Mouse (Mus musculus) adrenal gland, adult 10 weeks (tissue): ENCODE results near the gene Sema5b. TPM values are rescaled to one million over a fixed set of nuclear protein-coding genes. Genes with fewer than 3 reads are reported as not detected.

Experiments
- polyA plus RNA-seq: library from polyadenylated mRNA; stranded (reverse); fragments of 350-450 nt; fragmentation: Illumina TruSeq; extraction: RNeasy Lipid Tissue Mini Kit (QIAGEN cat#74804); gene quantifications from one replicate; pipeline ENCODE4 v1.2.3, GENCODE M21; 2014; ENCODE audit warnings: low read depth, low replicate concordance

Sema5b gene
- polyA plus RNA-seq: 2.5 TPM

DNA sequence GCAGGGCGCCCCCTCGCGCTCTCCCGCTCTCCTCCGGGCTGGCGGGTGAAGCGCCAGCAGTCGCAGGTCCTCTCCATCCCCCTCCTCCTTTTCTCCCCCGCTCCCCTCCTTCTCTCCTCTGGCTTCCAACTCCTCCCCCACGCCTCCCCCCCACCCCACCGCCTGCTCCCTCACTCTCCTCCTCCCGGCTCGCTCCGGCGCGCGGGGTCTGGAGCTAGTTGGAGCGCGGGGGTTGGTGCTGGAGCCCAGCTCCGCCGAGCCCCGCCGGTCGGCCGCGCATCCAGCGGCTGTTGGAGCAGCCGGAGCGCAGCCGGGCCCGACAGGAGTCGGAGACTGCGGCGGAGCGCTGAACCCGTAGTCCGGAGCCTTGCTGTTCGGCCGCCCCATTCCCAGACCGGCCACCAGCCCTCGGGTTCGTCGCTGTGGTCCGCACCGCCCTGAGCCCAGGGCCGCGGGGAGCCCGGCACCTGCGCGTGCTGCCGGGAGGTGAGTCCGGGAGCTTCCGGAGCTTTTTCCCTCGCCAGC, at the start of gene Sema5b:
Gene Sema5b, plus strand, starts transcription at position 29 of the 525 bp plus-strand sequence.

Other genes starting within 250 kb of the Sema5b start
- gene Sec22a, start 177.2 kb upstream of the Sema5b start, polyA plus RNA-seq: 107 TPM
- gene Pdia5, start 50.3 kb upstream of the Sema5b start, polyA plus RNA-seq: 0.99 TPM
- 27.1 TPM for gene Dirc2, start 228.2 kb downstream of the Sema5b start, polyA plus RNA-seq
- gene Hspbap1, start 229.2 kb downstream of the Sema5b start, polyA plus RNA-seq: 4.5 TPM